Mouse (Mus musculus) monocyte, adult 5-6 weeks (primary cell): ENCODE results near the gene Cntnap4. TPM values are rescaled to one million over a fixed set of nuclear protein-coding genes. Genes with fewer than 3 reads are reported as not detected.

ENCODE experiments used
- ATAC-seq: fragments of 153-309, 156-312 bp; replicated peaks from 2 replicates; pipeline ENCODE4 v1.8.0; 2017; ENCODE audit warnings: mild to moderate bottlenecking; ENCODE audit not compliant: low TSS enrichment, insufficient number of reproducible peaks, severe bottlenecking, poor library complexity, low FRiP score
- total RNA-seq: library from RNA; stranded (forward); fragments of 200-1000, 200-491, 200-594 nt; gene quantifications from 3 replicates; pipeline ENCODE4 v1.2.3, GENCODE M21; 2017

The Cntnap4 gene
- not detected in 3 replicates for total RNA-seq

GRCm38 (mm10) chr8:112569471-112570141 lies at the start of gene Cntnap4:
Cntnap4 (plus strand) TSS chr8:112570043.
- no peak for ATAC-seq

GRCm38 (mm10) chr8:112557376-112557775 lies 12.5 kb upstream of the Cntnap4 start:
- ATAC-seq, result no peak

GRCm38 (mm10) chr8:112570541-112570940 lies 698 bp downstream of the Cntnap4 start:
- no peak for ATAC-seq

GRCm38 (mm10) chr8:112571337-112571904 lies 1.6 kb downstream of the Cntnap4 start:
- ATAC-seq, result no peak

GRCm38 (mm10) chr8:112581473-112581872 lies 11.6 kb downstream of the Cntnap4 start:
- no peak for ATAC-seq

- ATAC-seq, result no peak
Measured at GRCm38 (mm10) chr8:112583440-112583839, 13.6 kb downstream of the Cntnap4 start.

- no peak for ATAC-seq
Measured at GRCm38 (mm10) chr8:112588357-112589051, 18.7 kb downstream of the Cntnap4 start.

GRCm38 (mm10) chr8:112589052-112589389 lies 19.2 kb downstream of the Cntnap4 start:
- no peak for ATAC-seq

- ATAC-seq, result no peak
Measured at GRCm38 (mm10) chr8:112596023-112596776, 26.4 kb downstream of the Cntnap4 start.

- ATAC-seq, result no peak
Measured at GRCm38 (mm10) chr8:112599975-112600374, 30.1 kb downstream of the Cntnap4 start.

- ATAC-seq, result no peak
Measured at GRCm38 (mm10) chr8:112601150-112601549, 31.3 kb downstream of the Cntnap4 start.

GRCm38 (mm10) chr8:112610121-112610520 lies 40.3 kb downstream of the Cntnap4 start:
- ATAC-seq, result no peak

GRCm38 (mm10) chr8:112628791-112629190 lies 58.9 kb downstream of the Cntnap4 start:
- no peak for ATAC-seq

GRCm38 (mm10) chr8:112652657-112653056 lies 82.8 kb downstream of the Cntnap4 start:
- ATAC-seq, result no peak

GRCm38 (mm10) chr8:112653276-112653675 lies 83.4 kb downstream of the Cntnap4 start:
- ATAC-seq, result no peak

- ATAC-seq, result no peak
Measured at GRCm38 (mm10) chr8:112653994-112654393, 84.2 kb downstream of the Cntnap4 start.

- no peak for ATAC-seq
Measured at GRCm38 (mm10) chr8:112664067-112664466, 94.2 kb downstream of the Cntnap4 start.

- ATAC-seq, result no peak
Measured at GRCm38 (mm10) chr8:112674671-112675070, 104.8 kb downstream of the Cntnap4 start.

GRCm38 (mm10) chr8:112681757-112682156 lies 111.9 kb downstream of the Cntnap4 start:
- ATAC-seq, result no peak
